Mouse (Mus musculus): ENCODE data around the gene Mrpl57. TPM values are rescaled to one million over a fixed set of nuclear protein-coding genes. Genes with fewer than 3 reads are reported as not detected.
"Not testable (repeated sequence)": the region's sequence is repeated elsewhere in the genome, so short reads cannot be mapped to it uniquely, and the experiment has no call there.

Gene Mrpl57
- polyA plus RNA-seq, 1 experiment from 2014 or later = 128 TPM

DNA sequence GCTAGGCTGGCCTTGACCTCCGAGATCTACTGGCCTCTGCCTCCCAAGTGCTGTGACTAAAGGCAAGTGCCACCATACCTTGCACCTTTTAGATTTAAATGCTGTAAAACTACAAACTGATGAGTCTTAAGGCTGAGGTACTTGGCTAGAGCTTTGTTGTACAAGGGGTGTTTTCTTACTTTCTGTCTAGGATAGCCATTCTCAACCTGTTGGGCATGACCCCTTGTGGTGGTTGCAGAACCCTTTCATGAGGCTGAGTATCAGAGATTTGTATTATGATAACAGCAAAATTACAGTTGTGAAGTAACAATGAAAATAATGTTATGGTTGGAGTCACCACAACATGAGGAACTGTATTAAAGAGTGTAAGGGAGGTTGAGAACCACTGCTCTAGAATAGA lies 1.2 kb downstream of the Mrpl57 start:
- Histone ChIP-seq H3K4me2 (replicated peaks) (peak overlapping the region; percentile 82), H3K9me3 (no peaks in the 10 kb centered on the region), H3K27ac (no peak overlapping the region), H3K27me3 (no peaks in the 10 kb centered on the region), H3K4me3 (peak overlapping the region; percentile 84), H3K36me3 (peaks cover 5% of the 10 kb centered on the region), H3K4me1 (peaks cover 22% of the 10 kb centered on the region), H3K9ac (peak overlapping the region; percentile 92)
- 83% methylated on average over 1 of the region's 1 CpGs for WGBS
- no peak for ATAC-seq (ENCODE audit: low FRiP score, low read depth)

DNA sequence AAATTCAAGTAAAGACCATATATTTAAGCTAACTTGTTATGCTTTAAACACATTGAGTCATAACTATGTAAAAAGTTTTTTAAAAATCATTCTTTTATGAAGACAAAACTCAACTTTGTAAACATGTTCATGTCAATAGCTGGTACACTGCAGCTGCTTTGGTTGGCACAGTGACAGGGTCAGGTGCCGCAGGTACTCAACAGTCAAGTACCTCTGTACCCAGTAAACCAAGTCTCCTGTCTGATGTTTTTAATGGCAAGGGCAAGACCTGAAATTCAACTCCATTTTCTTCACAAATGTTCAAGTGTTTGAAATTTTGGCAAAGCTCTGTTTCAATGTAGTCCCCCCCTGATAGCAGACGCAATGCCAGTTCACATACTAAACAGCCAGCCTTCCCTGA lies 7.5 kb downstream of the Mrpl57 start:
- H3K9ac ChIP-seq = no peak overlapping the region
- H3K4me1 ChIP-seq = no peaks in the 10 kb centered on the region
- H3K36me3 ChIP-seq = peaks cover 36% of the 10 kb centered on the region
- H3K4me2 ChIP-seq (replicated peaks) = no peak overlapping the region
- H3K27ac ChIP-seq = no peak overlapping the region
- no peaks in the 10 kb centered on the region for H3K9me3 ChIP-seq
- H3K27me3 ChIP-seq = no peaks in the 10 kb centered on the region
- no peak for ATAC-seq (ENCODE audit: low FRiP score, low read depth)
- no peak overlapping the region for H3K4me3 ChIP-seq
- 88% methylated on average over 2 of the region's 2 CpGs for WGBS

DNA sequence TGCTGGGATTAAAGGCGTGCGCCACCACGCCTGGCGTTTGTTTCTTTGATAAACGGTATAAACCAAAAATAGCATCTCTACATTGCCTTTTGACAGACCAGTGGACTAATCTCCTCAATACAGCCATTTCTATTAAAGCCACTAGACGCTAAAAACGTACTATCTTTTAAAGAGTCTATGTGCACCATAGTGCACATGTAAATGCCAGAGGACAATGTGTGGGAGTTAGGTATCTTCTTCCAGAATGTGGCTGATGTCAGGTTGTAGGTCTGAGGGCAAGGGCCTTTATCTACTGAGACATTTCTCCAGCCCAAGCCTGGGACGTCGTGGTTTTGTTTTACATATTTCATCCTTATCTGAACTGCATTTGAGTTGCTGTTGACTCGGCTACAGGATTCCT lies 9.1 kb downstream of the Mrpl57 start:
- H3K4me2 ChIP-seq (replicated peaks) = no peak overlapping the region
- H3K4me3 ChIP-seq = no peak overlapping the region
- H3K9me3 ChIP-seq = no peaks in the 10 kb centered on the region
- no peaks in the 10 kb centered on the region for H3K27me3 ChIP-seq
- H3K27ac ChIP-seq = no peak overlapping the region
- H3K9ac ChIP-seq = no peak overlapping the region
- peaks cover 47% of the 10 kb centered on the region for H3K36me3 ChIP-seq
- no peak for ATAC-seq (ENCODE audit: low FRiP score, low read depth)
- WGBS = 94% methylated on average over 10 of the region's 10 CpGs
- no peaks in the 10 kb centered on the region for H3K4me1 ChIP-seq

DNA sequence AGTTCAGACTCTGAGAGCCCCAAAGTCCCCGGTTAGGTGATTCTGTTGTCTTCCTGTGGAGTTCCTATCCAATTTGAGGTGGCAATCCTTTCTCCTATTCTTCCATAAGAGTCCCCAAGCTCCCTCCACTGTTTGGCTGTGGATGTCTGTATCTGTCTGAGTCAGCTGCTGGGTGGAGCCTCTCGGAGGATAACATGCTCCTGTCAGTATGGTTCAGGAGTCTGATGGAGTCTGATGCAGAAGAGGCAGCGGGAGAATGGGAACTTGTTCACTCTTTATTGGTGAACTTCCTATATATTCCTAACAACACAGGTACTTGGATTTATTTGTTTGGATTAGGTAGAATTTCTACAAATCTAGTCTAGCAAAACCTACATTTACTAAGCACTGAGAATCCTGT lies 18.5 kb downstream of the Mrpl57 start:
- ATAC-seq (ENCODE audit: low FRiP score, low read depth) = no peak
- Histone ChIP-seq H3K4me2 (replicated peaks) (no peak overlapping the region), H3K9ac (no peak overlapping the region), H3K27ac (no peak overlapping the region), H3K36me3 (peaks cover 73% of the 10 kb centered on the region), H3K4me1 (no peaks in the 10 kb centered on the region), H3K9me3 (no peaks in the 10 kb centered on the region), H3K4me3 (no peak overlapping the region), H3K27me3 (no peaks in the 10 kb centered on the region)
- WGBS = 93% methylated on average over 3 of the region's 3 CpGs

DNA sequence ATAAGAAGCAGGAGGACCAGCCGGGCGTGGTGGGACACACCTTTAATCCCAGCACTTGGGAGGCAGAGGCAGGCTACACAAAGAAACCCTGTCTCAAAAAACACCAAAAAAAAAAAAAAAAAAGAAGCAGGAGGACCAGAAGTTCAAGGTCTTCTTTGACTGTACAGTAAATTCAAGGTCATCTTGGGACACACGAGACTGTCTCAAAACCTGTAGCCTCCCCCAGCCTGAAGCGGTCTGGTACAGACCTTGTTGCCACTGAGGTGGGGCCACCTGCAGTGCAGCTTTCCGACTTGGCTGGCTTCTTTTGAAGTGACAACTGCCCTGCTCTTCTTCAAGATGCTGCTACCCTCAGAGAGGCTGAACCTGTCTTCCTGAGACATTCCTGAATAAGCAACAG lies 22.0 kb downstream of the Mrpl57 start:
- not testable (repeated sequence) for H3K27me3 ChIP-seq; H3K4me3 ChIP-seq; H3K4me2 ChIP-seq (replicated peaks); ATAC-seq (ENCODE audit: low FRiP score, low read depth); H3K9ac ChIP-seq; H3K27ac ChIP-seq; H3K9me3 ChIP-seq; H3K4me1 ChIP-seq
- whole genome bisulfite sequencing = 85% methylated on average over 5 of the region's 5 CpGs
- H3K36me3 ChIP-seq = peaks cover 68% of the 10 kb centered on the region

DNA sequence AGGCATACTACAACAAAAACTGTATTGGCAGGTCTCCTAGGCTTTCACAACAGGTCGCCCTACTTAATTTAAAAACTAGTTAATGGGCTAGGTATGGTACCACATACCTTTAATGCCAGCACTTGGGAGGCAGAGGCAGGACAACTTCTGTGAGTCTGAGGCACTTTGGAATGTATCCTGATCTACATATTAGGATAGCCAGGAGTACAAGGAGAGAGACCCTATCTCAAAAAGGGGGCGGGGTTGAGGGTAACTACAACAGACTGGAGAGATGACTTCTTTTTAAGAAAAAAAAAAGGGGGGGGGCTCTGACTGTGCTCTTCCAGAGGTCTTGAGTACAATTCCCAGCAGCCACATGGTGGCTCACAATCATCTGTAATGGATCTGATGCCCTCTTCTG lies 22.6 kb downstream of the Mrpl57 start:
- H3K9me3 ChIP-seq = no peaks in the 10 kb centered on the region
- H3K27ac ChIP-seq = no peak overlapping the region
- ATAC-seq (ENCODE audit: low FRiP score, low read depth) = no peak
- 92% methylated on average over 2 of the region's 2 CpGs for WGBS
- no peaks in the 10 kb centered on the region for H3K4me1 ChIP-seq
- no peaks in the 10 kb centered on the region for H3K27me3 ChIP-seq
- no peak overlapping the region for H3K9ac ChIP-seq
- no peak overlapping the region for H3K4me3 ChIP-seq
- H3K36me3 ChIP-seq = peaks cover 71% of the 10 kb centered on the region
- no peak overlapping the region for H3K4me2 ChIP-seq (replicated peaks)

DNA sequence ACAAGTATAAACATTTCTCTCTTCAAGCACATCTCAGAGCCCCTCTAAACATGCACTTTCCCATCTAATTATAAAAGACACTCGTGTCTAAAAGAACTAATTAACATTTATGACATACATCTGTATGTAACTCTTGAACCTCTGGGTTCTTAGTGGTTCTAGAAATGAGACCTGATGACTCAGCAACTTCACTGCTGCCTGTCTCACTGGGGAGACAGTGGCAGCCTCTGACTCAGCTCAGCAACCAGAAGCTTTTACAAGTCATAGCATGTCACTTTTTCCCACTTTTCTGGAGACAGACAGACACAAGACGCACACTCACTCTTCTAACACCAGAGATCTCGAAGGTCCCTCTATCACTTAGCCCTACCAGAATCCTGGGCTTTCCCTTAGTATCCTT lies 24.3 kb downstream of the Mrpl57 start:
- Histone ChIP-seq H3K9me3 (no peaks in the 10 kb centered on the region), H3K4me2 (replicated peaks) (no peak overlapping the region), H3K27ac (no peak overlapping the region), H3K9ac (no peak overlapping the region), H3K4me3 (no peak overlapping the region), H3K36me3 (peaks cover 64% of the 10 kb centered on the region), H3K27me3 (no peaks in the 10 kb centered on the region), H3K4me1 (no peaks in the 10 kb centered on the region)
- ATAC-seq (ENCODE audit: low FRiP score, low read depth) = no peak
- 80% methylated on average over 3 of the region's 3 CpGs for WGBS

DNA sequence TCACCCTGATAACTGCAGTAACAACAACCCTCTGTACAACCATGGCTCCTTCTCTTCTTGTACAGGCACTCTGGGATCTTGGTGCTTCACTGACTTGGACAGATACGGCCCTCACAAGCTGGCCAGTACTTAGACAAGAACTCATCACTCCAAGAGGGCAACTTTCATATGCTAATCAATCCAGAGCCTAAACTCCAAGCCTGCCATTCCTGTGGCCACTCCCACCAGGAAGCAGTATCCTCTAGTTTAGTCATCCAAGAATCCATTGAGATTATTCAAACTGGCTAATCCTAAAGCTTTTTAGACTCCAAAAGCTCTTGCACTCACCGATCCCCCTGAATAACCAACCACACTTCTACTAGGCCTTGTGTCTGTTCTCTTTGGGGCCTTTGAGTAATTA lies 26.9 kb downstream of the Mrpl57 start:
- WGBS = 90% methylated on average over 2 of the region's 2 CpGs
- H3K4me1 ChIP-seq = no peaks in the 10 kb centered on the region
- no peak overlapping the region for H3K4me2 ChIP-seq (replicated peaks)
- no peak overlapping the region for H3K27ac ChIP-seq
- H3K4me3 ChIP-seq = no peak overlapping the region
- H3K36me3 ChIP-seq = peaks cover 62% of the 10 kb centered on the region
- H3K9me3 ChIP-seq = no peaks in the 10 kb centered on the region
- H3K9ac ChIP-seq = no peak overlapping the region
- no peak for ATAC-seq (ENCODE audit: low FRiP score, low read depth)
- H3K27me3 ChIP-seq = no peaks in the 10 kb centered on the region

DNA sequence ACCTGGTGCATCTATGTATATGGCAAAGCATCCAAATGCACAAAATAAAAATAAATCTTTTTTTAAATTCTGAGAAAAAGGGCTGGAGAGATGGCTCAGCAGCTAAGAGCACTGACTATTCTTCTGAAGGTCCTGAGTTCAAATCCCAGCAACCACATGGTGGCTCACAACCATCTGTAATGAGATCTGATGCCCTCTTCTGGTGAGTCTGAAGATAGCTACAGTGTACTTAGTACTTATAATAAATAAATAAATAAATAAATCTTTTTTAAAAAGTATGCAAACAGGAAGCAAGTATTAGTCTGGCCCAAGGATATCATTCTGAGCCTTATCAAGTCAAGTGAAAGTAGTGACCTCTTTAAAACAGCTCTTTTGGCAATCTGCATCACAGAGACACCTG lies 30.0 kb downstream of the Mrpl57 start:
- not testable (repeated sequence) for H3K4me3 ChIP-seq; H3K27me3 ChIP-seq; H3K4me1 ChIP-seq; ATAC-seq (ENCODE audit: low FRiP score, low read depth); H3K27ac ChIP-seq; H3K9me3 ChIP-seq; H3K9ac ChIP-seq; H3K4me2 ChIP-seq (replicated peaks)
- H3K36me3 ChIP-seq = peaks cover 58% of the 10 kb centered on the region

DNA sequence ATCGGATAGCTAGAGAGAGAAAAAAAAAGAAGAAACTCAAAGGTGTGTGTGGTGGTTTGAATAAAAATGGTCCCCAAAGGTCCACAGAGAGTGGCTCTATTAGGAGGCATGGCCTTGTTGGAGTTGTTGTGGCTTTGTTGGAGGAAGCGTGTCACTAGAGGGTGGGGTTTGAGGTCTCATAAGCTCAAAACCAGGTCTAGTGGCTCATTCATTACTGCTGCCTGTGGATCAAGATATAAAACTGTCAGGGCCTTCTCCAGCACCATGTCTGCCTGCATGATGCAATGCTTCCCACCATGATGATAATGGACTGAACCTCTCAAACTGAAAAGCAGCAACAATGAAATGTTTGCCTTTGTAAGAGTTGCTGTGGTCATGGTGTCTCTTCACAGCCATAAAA lies 32.6 kb downstream of the Mrpl57 start:
- H3K27me3 ChIP-seq = no peaks in the 10 kb centered on the region
- H3K27ac ChIP-seq = no peak overlapping the region
- H3K9me3 ChIP-seq = no peaks in the 10 kb centered on the region
- no peak overlapping the region for H3K4me3 ChIP-seq
- no peak overlapping the region for H3K4me2 ChIP-seq (replicated peaks)
- 85% methylated on average over 2 of the region's 2 CpGs for WGBS
- peaks cover 66% of the 10 kb centered on the region for H3K36me3 ChIP-seq
- H3K9ac ChIP-seq = no peak overlapping the region
- no peaks in the 10 kb centered on the region for H3K4me1 ChIP-seq
- no peak for ATAC-seq (ENCODE audit: low FRiP score, low read depth)

DNA sequence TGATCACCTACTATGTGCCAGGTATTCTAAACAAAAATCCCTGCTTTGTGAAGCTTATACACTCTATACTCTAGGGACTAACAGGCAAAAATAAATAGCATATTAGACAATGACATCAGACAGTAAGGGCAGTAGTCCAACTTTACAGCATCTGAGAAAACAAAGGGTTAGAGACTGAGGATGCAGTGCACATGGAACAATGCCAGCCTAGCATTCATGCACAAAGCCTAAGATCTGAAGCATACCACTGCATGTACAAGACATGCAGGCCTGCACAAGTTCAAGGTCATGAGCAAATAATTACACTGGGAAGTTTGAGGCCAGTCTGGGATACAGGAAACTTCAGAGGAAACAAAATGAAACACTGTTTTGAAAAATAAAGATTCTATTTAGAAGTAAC lies 33.5 kb downstream of the Mrpl57 start:
- Histone ChIP-seq H3K27me3 (no peaks in the 10 kb centered on the region), H3K36me3 (peaks cover 68% of the 10 kb centered on the region), H3K27ac (no peak overlapping the region), H3K4me1 (no peaks in the 10 kb centered on the region), H3K4me3 (no peak overlapping the region), H3K9me3 (no peaks in the 10 kb centered on the region), H3K9ac (no peak overlapping the region), H3K4me2 (replicated peaks) (no peak overlapping the region)
- ATAC-seq (ENCODE audit: low FRiP score, low read depth) = no peak

DNA sequence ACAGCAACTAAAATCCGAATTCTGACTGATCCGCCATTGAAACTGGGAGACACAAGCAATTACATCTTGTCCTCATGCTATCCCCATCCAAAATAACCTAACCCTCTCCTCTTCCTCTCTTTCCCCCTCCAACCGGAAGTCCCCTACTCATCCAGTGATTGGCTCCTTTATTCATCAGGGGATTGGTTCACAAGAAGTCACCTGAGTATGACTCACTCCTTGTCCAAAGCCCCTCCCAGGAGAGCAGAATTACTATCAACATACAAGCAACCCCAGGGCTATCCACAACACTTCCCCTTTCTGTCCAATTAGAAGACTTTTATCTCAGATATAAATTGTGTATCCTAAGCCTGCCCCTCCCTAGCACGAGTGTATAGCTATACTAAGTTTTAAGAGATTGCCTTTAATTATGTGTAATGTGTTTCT lies 36.0 kb downstream of the Mrpl57 start:
- Histone ChIP-seq H3K36me3 (peaks cover 76% of the 10 kb centered on the region), H3K9ac (no peak overlapping the region), H3K27me3 (no peaks in the 10 kb centered on the region), H3K4me1 (no peaks in the 10 kb centered on the region), H3K27ac (no peak overlapping the region), H3K4me3 (no peak overlapping the region), H3K9me3 (no peaks in the 10 kb centered on the region), H3K4me2 (replicated peaks) (no peak overlapping the region)
- 83% methylated on average over 4 of the region's 4 CpGs for WGBS
- ATAC-seq (ENCODE audit: low FRiP score, low read depth) = no peak

DNA sequence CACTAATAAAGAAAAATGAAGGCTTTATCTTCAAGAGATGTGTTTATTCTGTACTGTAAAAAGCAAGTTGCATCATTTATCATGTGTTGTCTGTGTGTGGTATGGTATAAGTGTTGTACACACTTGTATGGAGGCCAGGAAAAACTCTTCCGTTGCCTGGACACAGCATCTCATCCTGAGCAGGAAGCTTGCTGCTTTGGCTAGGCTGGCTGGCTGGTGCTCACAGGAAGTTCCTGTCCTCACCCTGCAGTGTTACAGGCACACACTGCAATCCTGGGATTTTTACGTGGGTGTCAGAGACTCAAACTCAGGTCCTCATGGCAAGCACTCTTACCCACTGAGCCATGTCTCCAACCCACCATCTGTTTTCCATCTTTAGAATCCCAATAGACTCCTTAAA lies 37.1 kb downstream of the Mrpl57 start:
- Histone ChIP-seq H3K4me2 (replicated peaks) (no peak overlapping the region), H3K36me3 (peaks cover 76% of the 10 kb centered on the region), H3K9ac (no peak overlapping the region), H3K27me3 (no peaks in the 10 kb centered on the region), H3K27ac (no peak overlapping the region), H3K9me3 (no peaks in the 10 kb centered on the region), H3K4me1 (no peaks in the 10 kb centered on the region), H3K4me3 (no peak overlapping the region)
- WGBS = 70% methylated on average over 2 of the region's 2 CpGs
- no peak for ATAC-seq (ENCODE audit: low FRiP score, low read depth)

DNA sequence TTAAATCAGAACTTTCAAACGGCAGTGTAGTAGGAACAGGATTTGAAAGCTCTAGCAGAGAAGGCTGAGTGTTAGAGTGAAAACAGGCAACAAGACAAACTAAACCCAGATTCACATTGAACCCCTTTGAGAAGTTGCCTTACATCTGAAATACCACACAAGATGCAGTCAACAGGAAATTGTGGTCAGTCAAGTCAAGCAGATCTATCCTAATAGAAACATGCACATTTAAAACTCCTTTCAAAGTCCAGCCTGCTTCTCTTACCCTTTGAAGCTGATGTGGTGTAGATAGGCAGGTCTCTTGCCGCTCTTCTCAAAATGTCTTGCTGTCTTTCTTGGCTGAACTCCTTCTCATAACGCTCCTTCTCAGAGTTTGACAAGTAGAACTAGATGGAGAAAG lies 39.2 kb downstream of the Mrpl57 start:
- no peak overlapping the region for H3K9ac ChIP-seq
- H3K27me3 ChIP-seq = no peaks in the 10 kb centered on the region
- no peak overlapping the region for H3K4me2 ChIP-seq (replicated peaks)
- WGBS = 91% methylated on average over 3 of the region's 3 CpGs
- no peak overlapping the region for H3K4me3 ChIP-seq
- H3K9me3 ChIP-seq = no peaks in the 10 kb centered on the region
- H3K27ac ChIP-seq = no peak overlapping the region
- no peak for ATAC-seq (ENCODE audit: low FRiP score, low read depth)
- peaks cover 80% of the 10 kb centered on the region for H3K36me3 ChIP-seq
- H3K4me1 ChIP-seq = no peaks in the 10 kb centered on the region

Measured in limb, embryonic 13.5 days (tissue).